Mouse (Mus musculus) intestine, postnatal 0 days (tissue): ENCODE results near the gene Rnf141. TPM values are rescaled to one million over a fixed set of nuclear protein-coding genes. Genes with fewer than 3 reads are reported as not detected.
A peak's percentile ranks its signal among the peaks of the same experiment; 100 is the strongest.

ENCODE experiments used
- ATAC-seq: fragments of 200-750 bp; cut with Nextera tagmentation; 2 replicates; pipeline ENCODE4 v1.8.0; 2017; ENCODE audit warnings: mild to moderate bottlenecking, moderate TSS enrichment, moderate library complexity
- H3K27ac ChIP-seq: fragments of 300-500 bp; sonication (generic); 2 replicates; pipeline ENCODE4 v1.5.1; 2014; ENCODE audit warnings: mild to moderate bottlenecking, low read depth, low read length, moderate library complexity
- H3K27me3 ChIP-seq: fragments of 300-500 bp; sonication (generic); replicated peaks from 2 replicates; pipeline ENCODE4 v1.6.1; 2014; ENCODE audit warnings: low read length, mixed read lengths; ENCODE audit not compliant: control insufficient read depth, insufficient read depth
- H3K36me3 ChIP-seq: fragments of 300-500 bp; sonication (generic); 2 replicates; pipeline ENCODE4 v1.6.1; 2014; ENCODE audit warnings: mild to moderate bottlenecking, moderate library complexity; ENCODE audit not compliant: control insufficient read depth, insufficient read depth
- H3K4me1 ChIP-seq: fragments of 300-500 bp; sonication (generic); replicated peaks from 2 replicates; pipeline ENCODE4 v1.6.1; 2014; ENCODE audit warnings: antibody characterized with exemption, low read length, mixed read lengths; ENCODE audit not compliant: control insufficient read depth, insufficient read depth
- H3K4me2 ChIP-seq: fragments of 300-500 bp; sonication (generic); replicated peaks from 2 replicates; pipeline ENCODE4 v1.6.1; 2014; ENCODE audit warnings: low read depth, mild to moderate bottlenecking, moderate library complexity
- H3K4me3 ChIP-seq: fragments of 300-500 bp; sonication (generic); 2 replicates; pipeline ENCODE4 v1.5.1; 2014; ENCODE audit warnings: low read depth, low read length
- H3K9ac ChIP-seq: fragments of 300-500 bp; sonication (generic); 2 replicates; pipeline ENCODE4 v1.6.1; 2014; ENCODE audit warnings: mild to moderate bottlenecking, low read depth, low read length
- H3K9me3 ChIP-seq: fragments of 300-500 bp; sonication (generic); 2 replicates; pipeline ENCODE4 v1.6.1; 2016; ENCODE audit warnings: mixed run types; ENCODE audit not compliant: control insufficient read depth
- CTCF ChIP-seq: sonication (generic); IDR thresholded peaks from 2 replicates; pipeline ENCODE4 v1.5.1; 2016; ENCODE audit warnings: low read depth, mild to moderate bottlenecking, control low read depth, antibody characterized with exemption, moderate library complexity
- WGBS: fragments of 180-500 bp; shearing (Covaris S2); extraction: QIAGEN DNeasy Blood & Tissue Kit; methylation state at CpG from one replicate; pipeline ENCODE4 v1.1.7; 2014; 5-methylcytosine and 5-hydroxymethylcytosine counted together
- polyA plus RNA-seq: library from polyadenylated mRNA; unstranded; fragments of >200 nt; fragmentation: Nextera tagmentation; extraction: Ambion mirVana; gene quantifications from 2 replicates; pipeline ENCODE4 v1.2.1, GENCODE M21; 2015

Rnf141 gene
- polyA plus RNA-seq, 1 experiment from 2014 or later = 31.0 TPM

GRCm38 (mm10) chr7:110840332-110840731 is 3.9 kb downstream of the Rnf141 start:
- no peaks in the 10 kb centered on the region for H3K9me3 ChIP-seq
- no peak for TF ChIP-seq CTCF
- no peak overlapping the region for H3K4me2 ChIP-seq

GRCm38 (mm10) chr7:110834522-110834921 is 9.7 kb downstream of the Rnf141 start:
- no peak overlapping the region for H3K27ac ChIP-seq
- H3K4me1 ChIP-seq = no peaks in the 10 kb centered on the region
- no peaks in the 10 kb centered on the region for H3K27me3 ChIP-seq
- no peak overlapping the region for H3K9ac ChIP-seq
- WGBS = 32% methylated on average over 3 of the region's 3 CpGs
- H3K4me2 ChIP-seq = no peak overlapping the region
- no peak for TF ChIP-seq CTCF
- H3K9me3 ChIP-seq = no peaks in the 10 kb centered on the region
- no peak; the same call in 1 of the 2 replicates for ATAC-seq
- peaks cover 43% of the 10 kb centered on the region for H3K36me3 ChIP-seq
- H3K4me3 ChIP-seq = no peak overlapping the region

More at GRCm38 (mm10) chr7:110840332-110840731, 3.9 kb downstream of the Rnf141 start:
- 0 out of 2 replicates have a peak, but pooled peaks cover 12% of the 10 kb centered on the region for H3K36me3 ChIP-seq
- H3K27ac ChIP-seq = no peak overlapping the region
- H3K4me3 ChIP-seq = no peak overlapping the region
- H3K9ac ChIP-seq = no peak overlapping the region
- H3K27me3 ChIP-seq = no peaks in the 10 kb centered on the region
- peak; percentile 31; the same call in 1 of the 2 replicates for ATAC-seq
- no peaks in the 10 kb centered on the region; the same call in 1 of the 2 replicates for H3K4me1 ChIP-seq
- 43% methylated on average over 4 of the region's 4 CpGs for WGBS

- no peaks in the 10 kb centered on the region for H3K9me3 ChIP-seq
- no peak overlapping the region for H3K4me3 ChIP-seq
- H3K4me1 ChIP-seq = no peaks in the 10 kb centered on the region
- no peak overlapping the region for H3K27ac ChIP-seq
- H3K36me3 ChIP-seq = peaks cover 47% of the 10 kb centered on the region
- H3K4me2 ChIP-seq = no peak overlapping the region
- no peaks in the 10 kb centered on the region for H3K27me3 ChIP-seq
- no peak overlapping the region for H3K9ac ChIP-seq
- ATAC-seq = no peak
- 91% methylated on average over 1 of the region's 1 CpGs for WGBS
- no peak for TF ChIP-seq CTCF
Observed at GRCm38 (mm10) chr7:110834018-110834417, 10.2 kb downstream of the Rnf141 start.

- Histone ChIP-seq H3K4me1 (no peaks in the 10 kb centered on the region), H3K4me3 (no peak overlapping the region), H3K27ac (0 out of 2 replicates have a peak overlapping the region, but pooled peaks have one; percentile 4), H3K36me3 (peaks cover 50% of the 10 kb centered on the region), H3K9me3 (no peaks in the 10 kb centered on the region), H3K27me3 (no peaks in the 10 kb centered on the region), H3K9ac (no peak overlapping the region), H3K4me2 (no peak overlapping the region)
- no peak for TF ChIP-seq CTCF
- no peak for ATAC-seq
- WGBS = 79% methylated on average over 1 of the region's 1 CpGs
Observed at GRCm38 (mm10) chr7:110833024-110833423, 11.2 kb downstream of the Rnf141 start.

GRCm38 (mm10) chr7:110823995-110824953 is 20.0 kb downstream of the Rnf141 start:
- no peak for ATAC-seq
- Histone ChIP-seq H3K9ac (no peak overlapping the region), H3K36me3 (peaks cover 48% of the 10 kb centered on the region), H3K27me3 (no peaks in the 10 kb centered on the region), H3K4me1 (no peaks in the 10 kb centered on the region), H3K4me2 (no peak overlapping the region), H3K9me3 (no peaks in the 10 kb centered on the region), H3K4me3 (no peak overlapping the region), H3K27ac (no peak overlapping the region)
- 87% methylated on average over 8 of the region's 8 CpGs for WGBS
- TF ChIP-seq CTCF = no peak

- Histone ChIP-seq H3K27me3 (no peaks in the 10 kb centered on the region), H3K4me1 (no peaks in the 10 kb centered on the region), H3K9ac (no peak overlapping the region), H3K27ac (no peak overlapping the region), H3K36me3 (peaks cover 43% of the 10 kb centered on the region), H3K9me3 (no peaks in the 10 kb centered on the region), H3K4me3 (no peak overlapping the region), H3K4me2 (no peak overlapping the region)
- TF ChIP-seq CTCF = no peak
- 74% methylated on average over 4 of the region's 4 CpGs for WGBS
- ATAC-seq = no peak
Observed at GRCm38 (mm10) chr7:110823593-110823992, 20.7 kb downstream of the Rnf141 start.
